Mouse (Mus musculus): ENCODE results near the gene Fgf13. TPM values are rescaled to one million over a fixed set of nuclear protein-coding genes. Genes with fewer than 3 reads are reported as not detected.

Fgf13 gene
- total and polyA plus RNA-seq, 3 experiments, result not detected

- H3K9me3 ChIP-seq (replicated peaks), result no peaks in the 10 kb centered on the region
- H3K36me3 ChIP-seq (replicated peaks), result no peaks in the 10 kb centered on the region
- ATAC-seq (ENCODE audit: extremely low read depth, insufficient number of reproducible peaks, low FRiP score, poor library complexity, severe bottlenecking) (no peak), DNase-seq (ENCODE audit: low spot score) (no peak)
- no peaks in the 10 kb centered on the region for H3K4me1 ChIP-seq (ENCODE audit: insufficient read depth, low read depth, low read length)
- H3K27me3 ChIP-seq (ENCODE audit: insufficient read depth, low read length), result no peaks in the 10 kb centered on the region
- H3K4me3 ChIP-seq (ENCODE audit: low read depth, low read length), result no peak overlapping the region
- TF ChIP-seq TAL1 (conservative IDR thresholded peaks at IDR 0.05; ENCODE audit: low read depth, low read length), result no peak
- TF ChIP-seq GATA1 (IDR thresholded peaks at IDR 0.05; ENCODE audit: borderline replicate concordance, low read length), result no peak
- TF ChIP-seq GATA2 (IDR thresholded peaks at IDR 0.05; ENCODE audit: borderline replicate concordance, low read depth, low read length), result no peak
- TF ChIP-seq CTCF (IDR thresholded peaks at IDR 0.05; ENCODE audit: low read depth, low read length), result no peak
- no peak for TF ChIP-seq POLR2AphosphoS5 (IDR thresholded peaks at IDR 0.05; ENCODE audit: insufficient replicate concordance, low read depth, low read length)
Measured at GRCm38 (mm10) chrX:59220675-59221074, 347.2 kb downstream of the Fgf13 start.

GRCm38 (mm10) chrX:59201146-59201545 is 366.7 kb downstream of the Fgf13 start:
- TF ChIP-seq GATA2 (IDR thresholded peaks at IDR 0.05; ENCODE audit: borderline replicate concordance, low read depth, low read length), result no peak
- TF ChIP-seq POLR2AphosphoS5 (IDR thresholded peaks at IDR 0.05; ENCODE audit: insufficient replicate concordance, low read depth, low read length), result no peak
- TF ChIP-seq TAL1 (conservative IDR thresholded peaks at IDR 0.05; ENCODE audit: low read depth, low read length), result no peak
- TF ChIP-seq GATA1 (IDR thresholded peaks at IDR 0.05; ENCODE audit: borderline replicate concordance, low read length), result no peak
- TF ChIP-seq CTCF (IDR thresholded peaks at IDR 0.05; ENCODE audit: low read depth, low read length), result no peak
- Histone ChIP-seq H3K9me3 (replicated peaks) (no peaks in the 10 kb centered on the region), H3K4me1 (ENCODE audit: insufficient read depth, low read depth, low read length) (no peaks in the 10 kb centered on the region), H3K27me3 (ENCODE audit: insufficient read depth, low read length) (no peaks in the 10 kb centered on the region), H3K36me3 (replicated peaks) (no peaks in the 10 kb centered on the region), H3K4me3 (ENCODE audit: low read depth, low read length) (no peak overlapping the region)
- ATAC-seq (ENCODE audit: extremely low read depth, insufficient number of reproducible peaks, low FRiP score, poor library complexity, severe bottlenecking) (no peak), DNase-seq (ENCODE audit: low spot score) (no peak)

GRCm38 (mm10) chrX:59194149-59194548 is 373.7 kb downstream of the Fgf13 start:
- H3K36me3 ChIP-seq (replicated peaks), result no peaks in the 10 kb centered on the region
- no peak for DNase-seq (ENCODE audit: low spot score)
- H3K27me3 ChIP-seq (ENCODE audit: insufficient read depth, low read length), result no peaks in the 10 kb centered on the region
- no peak for ATAC-seq (ENCODE audit: extremely low read depth, insufficient number of reproducible peaks, low FRiP score, poor library complexity, severe bottlenecking)
- H3K9me3 ChIP-seq (replicated peaks), result no peaks in the 10 kb centered on the region
- no peak overlapping the region for H3K4me3 ChIP-seq (ENCODE audit: low read depth, low read length)
- TF ChIP-seq POLR2AphosphoS5 (IDR thresholded peaks at IDR 0.05; ENCODE audit: insufficient replicate concordance, low read depth, low read length), result no peak
- TF ChIP-seq GATA2 (IDR thresholded peaks at IDR 0.05; ENCODE audit: borderline replicate concordance, low read depth, low read length), result no peak
- H3K4me1 ChIP-seq (ENCODE audit: insufficient read depth, low read depth, low read length), result no peaks in the 10 kb centered on the region

GRCm38 (mm10) chrX:59186922-59187321 is 380.9 kb downstream of the Fgf13 start:
- Histone ChIP-seq H3K4me3 (ENCODE audit: low read depth, low read length) (no peak overlapping the region), H3K9me3 (replicated peaks) (no peaks in the 10 kb centered on the region), H3K27me3 (ENCODE audit: insufficient read depth, low read length) (no peaks in the 10 kb centered on the region), H3K36me3 (replicated peaks) (no peaks in the 10 kb centered on the region), H3K4me1 (ENCODE audit: insufficient read depth, low read depth, low read length) (no peaks in the 10 kb centered on the region)
- TF ChIP-seq TAL1 (conservative IDR thresholded peaks at IDR 0.05; ENCODE audit: low read depth, low read length) (no peak), GATA2 (IDR thresholded peaks at IDR 0.05; ENCODE audit: borderline replicate concordance, low read depth, low read length) (no peak), GATA1 (IDR thresholded peaks at IDR 0.05; ENCODE audit: borderline replicate concordance, low read length) (no peak), POLR2AphosphoS5 (IDR thresholded peaks at IDR 0.05; ENCODE audit: insufficient replicate concordance, low read depth, low read length) (no peak), CTCF (IDR thresholded peaks at IDR 0.05; ENCODE audit: low read depth, low read length) (no peak)
- ATAC-seq (ENCODE audit: extremely low read depth, insufficient number of reproducible peaks, low FRiP score, poor library complexity, severe bottlenecking) (no peak), DNase-seq (ENCODE audit: low spot score) (no peak)

GRCm38 (mm10) chrX:59182323-59182722 is 385.5 kb downstream of the Fgf13 start:
- Histone ChIP-seq H3K4me3 (ENCODE audit: low read depth, low read length) (no peak overlapping the region), H3K4me1 (ENCODE audit: insufficient read depth, low read depth, low read length) (no peaks in the 10 kb centered on the region), H3K27me3 (ENCODE audit: insufficient read depth, low read length) (no peaks in the 10 kb centered on the region), H3K9me3 (replicated peaks) (no peaks in the 10 kb centered on the region), H3K36me3 (replicated peaks) (no peaks in the 10 kb centered on the region)
- ATAC-seq (ENCODE audit: extremely low read depth, insufficient number of reproducible peaks, low FRiP score, poor library complexity, severe bottlenecking), result no peak
- TF ChIP-seq GATA1 (IDR thresholded peaks at IDR 0.05; ENCODE audit: borderline replicate concordance, low read length), result no peak
- no peak for TF ChIP-seq GATA2 (IDR thresholded peaks at IDR 0.05; ENCODE audit: borderline replicate concordance, low read depth, low read length)
- TF ChIP-seq TAL1 (conservative IDR thresholded peaks at IDR 0.05; ENCODE audit: low read depth, low read length), result no peak
- TF ChIP-seq POLR2AphosphoS5 (IDR thresholded peaks at IDR 0.05; ENCODE audit: insufficient replicate concordance, low read depth, low read length), result no peak
- no peak for TF ChIP-seq CTCF (IDR thresholded peaks at IDR 0.05; ENCODE audit: low read depth, low read length)
- DNase-seq (ENCODE audit: low spot score), result no peak

GRCm38 (mm10) chrX:59179627-59180026 is 388.2 kb downstream of the Fgf13 start:
- Histone ChIP-seq H3K4me3 (ENCODE audit: low read depth, low read length) (no peak overlapping the region), H3K27me3 (ENCODE audit: insufficient read depth, low read length) (no peaks in the 10 kb centered on the region), H3K36me3 (replicated peaks) (no peaks in the 10 kb centered on the region), H3K4me1 (ENCODE audit: insufficient read depth, low read depth, low read length) (no peaks in the 10 kb centered on the region), H3K9me3 (replicated peaks) (no peaks in the 10 kb centered on the region)
- ATAC-seq (ENCODE audit: extremely low read depth, insufficient number of reproducible peaks, low FRiP score, poor library complexity, severe bottlenecking) (no peak), DNase-seq (ENCODE audit: low spot score) (no peak)
- TF ChIP-seq TAL1 (conservative IDR thresholded peaks at IDR 0.05; ENCODE audit: low read depth, low read length) (no peak), CTCF (IDR thresholded peaks at IDR 0.05; ENCODE audit: low read depth, low read length) (no peak), GATA1 (IDR thresholded peaks at IDR 0.05; ENCODE audit: borderline replicate concordance, low read length) (no peak), POLR2AphosphoS5 (IDR thresholded peaks at IDR 0.05; ENCODE audit: insufficient replicate concordance, low read depth, low read length) (no peak), GATA2 (IDR thresholded peaks at IDR 0.05; ENCODE audit: borderline replicate concordance, low read depth, low read length) (no peak)

All from G1E (cell line).